Mouse (Mus musculus) liver (tissue): ENCODE measurements around the gene Cox4i2.
A peak's percentile ranks its signal among the peaks of the same experiment; 100 is the strongest.

Experiments used
- DNase-seq: peaks from one replicate; pipeline ENCODE4 v3.0.0-alpha.2; 2020; ENCODE audit warnings: mixed read lengths

The Cox4i2 gene

DNA sequence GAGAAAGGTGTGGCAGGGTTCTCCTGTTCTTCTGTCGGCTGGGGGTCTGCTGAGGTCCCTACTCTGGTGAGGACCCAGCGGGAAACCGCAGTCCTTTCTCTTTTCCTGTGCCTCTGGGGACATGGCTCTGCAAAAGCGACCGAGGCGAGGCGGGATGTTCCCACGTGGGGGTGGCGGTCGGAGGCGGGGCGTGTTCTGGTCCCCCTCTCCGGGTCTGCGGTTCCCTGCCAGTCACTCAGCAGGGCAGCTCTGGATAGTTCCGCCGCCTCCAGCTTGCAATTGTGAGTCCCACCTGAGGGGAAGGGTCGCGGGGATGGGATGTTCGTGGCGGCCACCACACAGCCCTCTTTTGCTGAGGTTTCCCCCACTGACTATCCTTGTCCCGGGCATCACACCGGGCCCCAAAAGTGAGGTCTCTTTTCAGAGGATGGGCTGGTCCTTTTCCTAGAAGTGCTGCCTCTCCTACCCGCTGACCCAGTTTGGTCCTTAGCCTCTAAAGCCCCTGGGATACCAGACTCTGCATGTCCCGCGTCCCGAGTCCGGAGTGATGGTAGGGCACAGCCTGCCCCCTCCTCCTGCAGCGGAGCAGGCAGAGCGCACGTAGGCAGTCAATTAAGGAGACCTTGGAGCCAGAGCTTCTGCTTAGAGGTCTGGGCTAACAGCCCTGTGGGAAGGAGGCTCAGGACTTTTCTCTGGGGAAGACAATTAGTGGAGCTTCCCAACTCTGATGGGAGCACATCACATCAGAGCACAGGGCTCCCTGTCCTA lies at the start of gene Cox4i2:
TSS of gene Cox4i2 (plus strand) at position 230 of the 768 bp plus-strand sequence.
- peak; percentile 35 for DNase-seq

DNA sequence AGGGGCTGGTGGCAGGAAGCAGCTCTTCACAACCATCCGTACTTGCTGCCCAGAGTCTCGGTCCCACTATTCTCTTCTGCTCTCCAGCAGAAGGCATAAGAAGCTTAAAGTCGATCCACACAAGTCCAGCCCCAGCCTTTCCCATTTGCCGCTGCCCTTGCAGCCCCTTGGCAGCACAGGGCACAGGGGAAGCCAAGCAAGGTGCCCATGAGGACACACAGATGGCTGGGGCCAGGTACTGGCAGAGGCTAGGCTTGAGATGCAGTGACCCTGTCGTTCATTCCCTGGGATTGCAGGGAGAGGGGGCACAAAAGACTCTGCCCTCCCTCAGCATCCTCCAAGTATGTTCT lies 49.7 kb upstream of the Cox4i2 start:
- no peak for DNase-seq

DNA sequence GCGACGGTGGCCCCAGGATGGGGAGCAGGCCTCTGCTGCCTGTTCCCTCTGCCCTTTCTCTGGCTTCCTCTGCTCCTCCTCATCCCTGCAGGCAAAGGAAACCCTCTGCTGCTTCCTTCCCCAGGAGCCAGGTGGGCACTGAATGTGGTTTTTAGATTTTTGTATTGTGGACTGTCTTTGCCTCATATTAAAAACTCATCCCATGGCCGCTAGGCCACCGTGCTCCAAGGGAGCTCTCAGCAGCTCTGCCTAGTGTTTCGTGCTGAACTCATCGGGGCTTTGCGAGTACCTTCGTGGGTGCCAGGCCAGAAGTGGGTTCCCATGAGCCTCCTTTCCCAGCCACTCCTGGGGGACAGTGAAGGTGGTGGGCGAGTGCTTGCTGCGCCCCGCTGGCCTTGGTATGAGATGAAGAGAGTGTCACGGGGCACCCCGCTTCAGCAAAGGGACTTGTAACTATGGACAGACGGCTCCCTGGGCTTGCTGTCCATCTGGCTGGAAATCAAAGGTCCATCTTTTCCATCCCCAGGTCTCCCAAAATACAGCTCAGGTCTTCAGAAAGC lies 49.1 kb upstream of the Cox4i2 start:
- DNase-seq = no peak

DNA sequence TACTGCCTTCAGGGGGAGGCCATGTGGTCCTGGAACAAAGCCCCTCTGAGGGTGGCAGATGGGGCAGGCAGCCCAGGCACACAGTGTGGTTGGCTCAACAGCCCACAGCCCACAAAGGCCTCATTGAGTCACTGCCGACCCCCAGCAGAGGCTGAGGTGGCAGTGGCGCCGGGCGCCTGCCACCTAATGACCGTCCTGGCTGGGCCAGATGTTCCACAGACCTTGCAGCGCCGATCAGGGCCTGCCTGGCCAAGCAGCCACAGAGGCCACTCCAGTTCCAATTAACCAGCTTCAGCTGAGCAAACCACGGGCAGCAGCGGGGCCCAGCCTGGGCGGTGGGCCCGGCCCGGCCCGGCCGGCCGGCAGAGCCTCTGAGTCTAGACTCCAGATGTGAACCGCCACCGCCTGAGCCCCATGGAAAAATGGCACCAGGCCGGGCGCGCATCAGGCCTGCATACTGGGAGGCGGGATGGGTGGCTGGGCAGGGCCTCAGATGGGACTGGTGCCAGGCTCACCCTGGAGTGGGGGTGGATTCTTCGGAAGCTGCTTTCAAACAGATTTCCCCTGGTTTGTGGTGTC lies 47.9 kb upstream of the Cox4i2 start:
- no peak for DNase-seq

DNA sequence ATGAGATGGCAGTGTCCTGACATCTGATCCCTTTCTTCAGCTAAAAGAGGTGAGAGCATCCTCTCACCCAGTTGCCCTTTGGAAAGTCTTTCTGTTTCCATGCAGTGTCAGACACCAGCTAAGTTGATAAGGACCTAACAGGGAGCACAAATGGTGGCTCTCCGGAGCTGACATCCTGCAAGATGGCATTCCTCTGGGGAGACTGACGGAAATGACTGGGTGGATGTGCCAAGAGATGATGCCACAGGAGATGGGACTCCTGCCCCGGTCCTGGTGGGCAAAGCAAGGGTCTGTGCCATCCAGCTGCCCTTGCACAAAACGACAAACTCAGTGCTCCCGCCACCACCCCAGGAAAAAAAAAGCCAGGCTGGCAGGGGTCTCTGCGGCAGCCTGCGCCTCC lies 46.8 kb upstream of the Cox4i2 start:
- no peak for DNase-seq

DNA sequence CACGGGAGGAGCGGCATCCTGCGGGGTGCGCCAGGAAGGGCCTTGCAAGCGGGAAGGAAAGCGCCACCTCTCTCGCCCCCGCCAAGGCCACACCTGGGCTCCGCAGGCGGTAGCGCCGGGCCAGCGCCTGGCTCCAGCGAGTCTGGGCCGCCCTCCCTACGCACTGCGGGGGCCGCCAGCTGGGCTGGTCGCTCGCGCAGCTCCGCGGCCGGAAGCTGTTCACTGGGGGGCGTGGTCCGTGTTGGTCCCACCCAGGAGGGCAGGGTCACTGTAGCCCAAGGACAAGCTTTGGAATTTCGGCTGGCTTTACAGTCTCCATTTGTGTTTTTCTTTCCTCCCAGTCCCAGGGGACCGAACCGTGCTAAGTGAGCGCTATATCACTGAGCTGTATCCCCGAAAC lies 46.3 kb upstream of the Cox4i2 start:
- DNase-seq = peak; percentile 84

DNA sequence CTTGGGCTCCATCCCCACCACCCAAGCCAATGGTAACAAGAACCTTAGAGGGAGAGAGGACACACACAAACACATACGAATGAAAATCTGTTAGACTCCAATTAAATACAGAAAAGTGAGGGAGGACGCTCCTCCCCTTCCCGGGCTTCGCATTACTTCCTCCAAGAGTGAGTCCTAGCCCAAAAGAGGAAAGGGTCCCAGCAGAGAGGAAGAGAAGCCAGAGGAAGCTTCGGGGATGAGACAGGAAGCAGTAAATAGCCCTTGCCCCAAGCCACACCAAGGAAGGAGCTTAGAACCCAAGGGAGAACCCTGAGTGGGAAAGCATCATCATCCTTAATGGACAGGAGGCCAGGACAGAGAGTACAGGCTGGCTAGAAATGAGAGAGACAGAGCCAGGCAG lies 44.9 kb upstream of the Cox4i2 start:
- no peak for DNase-seq

DNA sequence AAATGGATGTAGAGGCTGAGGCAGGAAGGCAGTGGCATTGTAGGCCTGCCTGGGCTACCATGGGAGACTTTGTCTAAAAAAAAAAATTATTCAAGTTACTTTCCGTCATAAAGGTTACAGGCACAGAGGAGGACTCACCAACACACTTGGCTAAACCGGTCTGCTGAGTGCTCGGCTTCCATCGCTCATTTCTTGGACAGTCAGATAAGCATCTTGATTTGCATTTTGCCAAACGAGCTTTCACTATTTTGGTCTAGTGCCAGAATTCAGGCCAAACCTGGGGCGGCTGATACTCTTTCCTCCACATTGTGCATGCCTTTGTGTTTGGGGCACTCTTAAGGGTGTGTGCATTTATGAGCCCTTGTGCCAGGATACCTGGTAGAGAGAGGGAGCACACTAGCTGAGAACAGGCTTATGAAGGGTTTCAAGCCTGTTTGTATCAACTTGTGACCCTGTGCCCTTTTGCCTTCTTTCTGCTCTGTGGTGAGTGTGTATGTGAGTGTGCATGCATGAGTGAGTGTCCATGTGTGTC lies 37.7 kb upstream of the Cox4i2 start:
- no peak for DNase-seq

DNA sequence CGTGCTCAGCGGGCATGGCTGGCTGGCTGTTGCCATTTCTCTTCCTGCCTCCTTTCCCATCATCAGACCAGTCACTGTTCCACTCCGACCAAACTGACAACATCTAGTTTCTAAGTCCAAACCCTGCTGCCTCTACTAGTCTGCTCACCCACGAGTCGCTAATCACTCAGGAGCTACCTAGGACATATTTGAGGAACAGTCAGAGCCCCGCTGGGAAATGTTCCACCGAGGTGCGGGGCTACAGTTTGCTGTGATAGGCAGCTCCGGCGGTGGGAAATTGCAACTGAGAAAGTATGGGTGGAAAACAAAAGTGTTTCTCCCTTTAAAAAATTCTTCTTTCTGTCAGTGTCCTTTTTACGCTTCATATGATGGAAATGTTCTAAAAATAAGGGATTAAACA lies 36.3 kb upstream of the Cox4i2 start:
- no peak for DNase-seq

DNA sequence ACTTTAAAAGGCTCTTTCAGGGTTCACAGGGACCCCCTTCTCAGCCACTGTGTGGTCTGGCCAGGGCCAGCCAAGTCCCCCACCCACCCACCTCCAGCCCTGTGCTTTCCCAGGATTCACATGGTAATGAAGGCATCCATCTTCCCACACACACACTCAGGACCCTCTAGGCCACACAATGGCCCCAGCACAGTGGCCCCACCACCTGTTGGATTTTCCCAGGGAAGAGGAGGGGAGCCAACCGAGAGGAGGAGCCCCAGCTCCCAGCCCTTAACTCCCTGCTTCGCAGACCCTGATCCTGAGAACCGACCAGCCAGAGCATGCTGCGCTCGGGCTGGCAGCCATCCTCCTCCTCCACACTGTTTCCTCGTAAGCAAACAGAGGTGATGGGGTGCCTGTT lies 35.9 kb upstream of the Cox4i2 start:
- DNase-seq = no peak

DNA sequence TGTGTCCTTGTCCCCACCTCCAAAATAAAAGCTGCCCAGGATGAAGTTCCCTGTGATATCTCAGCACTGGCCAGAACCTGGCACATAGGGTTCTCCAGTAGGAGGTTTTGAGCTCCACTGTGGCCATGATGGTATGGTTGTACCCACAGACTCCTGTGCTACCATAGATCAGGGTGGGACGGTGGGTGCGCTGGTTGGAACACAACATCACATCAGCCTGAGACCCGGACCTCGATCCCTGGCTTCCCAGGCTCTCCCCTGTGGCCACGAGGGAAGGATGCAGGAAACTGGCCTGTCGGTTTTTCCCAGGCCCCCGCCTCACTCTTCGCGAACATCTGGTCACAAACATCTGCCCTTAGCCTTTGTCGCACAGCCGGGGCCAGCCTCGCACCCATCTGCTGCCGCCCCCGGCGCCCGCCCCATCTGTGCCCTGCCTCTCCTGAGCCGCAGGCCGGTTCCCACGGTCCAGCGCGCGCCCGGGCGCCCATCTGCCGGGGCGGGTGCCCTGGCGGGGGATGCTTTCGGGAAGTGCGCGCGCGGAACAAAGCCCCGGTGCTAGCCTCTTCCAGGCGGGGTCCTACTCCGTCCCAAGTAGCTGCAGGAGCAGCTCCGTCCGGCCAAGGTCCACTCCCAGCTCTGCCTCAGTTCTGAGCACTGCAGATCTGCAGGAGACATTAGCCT lies 30.2 kb upstream of the Cox4i2 start:
- no peak for DNase-seq

DNA sequence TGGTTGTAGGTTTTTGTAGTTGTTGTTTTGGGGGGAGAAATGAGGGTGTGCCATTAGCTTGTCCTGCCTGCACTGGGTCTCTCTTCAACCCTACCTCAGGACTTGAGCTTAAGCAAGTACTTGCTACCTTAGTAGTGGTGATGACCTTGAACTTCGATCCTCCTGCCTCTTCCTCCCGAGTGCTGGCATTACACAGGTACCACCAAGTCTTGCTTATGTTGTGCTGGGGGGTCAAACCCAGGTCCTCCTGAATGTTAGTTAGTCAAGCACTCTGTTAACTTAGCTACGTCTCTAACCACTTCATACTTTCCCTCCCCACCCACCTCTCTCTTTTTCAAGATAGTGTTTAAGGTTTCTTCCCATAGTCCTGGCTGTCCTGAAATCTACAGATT lies 29.6 kb upstream of the Cox4i2 start:
- DNase-seq = no peak

DNA sequence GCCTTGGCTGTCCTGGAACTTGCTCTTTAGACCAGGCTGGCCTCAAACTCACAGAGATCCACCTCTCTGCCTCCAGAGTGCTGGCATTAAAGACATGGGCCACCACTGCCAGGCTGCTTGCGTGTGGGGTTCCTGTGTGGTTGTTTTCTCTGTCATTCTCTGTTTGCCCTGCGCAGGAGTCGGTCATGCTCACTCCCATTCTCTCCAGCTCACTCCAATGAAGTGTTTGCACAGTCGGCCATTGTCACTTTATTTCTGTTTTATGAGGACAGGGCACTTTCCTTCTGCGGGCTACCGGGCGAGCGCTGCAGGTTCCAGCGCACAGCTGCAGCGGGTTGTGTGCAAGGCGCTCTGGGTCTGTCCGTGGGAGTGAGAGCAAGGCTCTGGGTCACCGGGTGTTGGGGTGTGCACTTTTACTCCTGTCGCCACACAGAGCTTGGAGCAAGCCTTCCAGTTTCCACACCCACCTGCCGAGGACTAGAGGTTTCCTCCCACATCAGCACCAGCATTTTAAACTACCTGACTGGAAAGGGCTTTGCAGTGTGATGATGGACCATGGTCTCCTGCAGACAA lies 28.7 kb upstream of the Cox4i2 start:
- no peak for DNase-seq

DNA sequence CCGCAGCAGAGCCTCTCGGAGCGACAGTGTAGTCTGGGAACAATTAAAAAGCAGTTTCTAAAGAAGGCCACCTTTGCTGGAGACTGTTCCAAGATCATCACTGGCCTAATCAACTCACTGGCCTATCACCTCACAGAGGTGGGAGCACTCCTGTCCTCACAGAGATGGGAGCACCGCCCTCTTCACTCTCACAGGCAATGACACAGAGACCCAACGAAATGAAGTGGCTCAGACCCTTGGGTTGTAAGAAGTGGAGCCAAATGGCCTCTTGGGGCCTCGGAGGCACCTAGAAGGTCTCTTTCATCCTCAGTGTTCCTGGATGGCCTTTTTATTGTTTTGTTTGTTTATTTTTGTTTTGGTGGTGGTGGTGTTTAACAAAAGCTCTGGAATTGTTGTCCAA lies 27.8 kb upstream of the Cox4i2 start:
- DNase-seq = no peak

DNA sequence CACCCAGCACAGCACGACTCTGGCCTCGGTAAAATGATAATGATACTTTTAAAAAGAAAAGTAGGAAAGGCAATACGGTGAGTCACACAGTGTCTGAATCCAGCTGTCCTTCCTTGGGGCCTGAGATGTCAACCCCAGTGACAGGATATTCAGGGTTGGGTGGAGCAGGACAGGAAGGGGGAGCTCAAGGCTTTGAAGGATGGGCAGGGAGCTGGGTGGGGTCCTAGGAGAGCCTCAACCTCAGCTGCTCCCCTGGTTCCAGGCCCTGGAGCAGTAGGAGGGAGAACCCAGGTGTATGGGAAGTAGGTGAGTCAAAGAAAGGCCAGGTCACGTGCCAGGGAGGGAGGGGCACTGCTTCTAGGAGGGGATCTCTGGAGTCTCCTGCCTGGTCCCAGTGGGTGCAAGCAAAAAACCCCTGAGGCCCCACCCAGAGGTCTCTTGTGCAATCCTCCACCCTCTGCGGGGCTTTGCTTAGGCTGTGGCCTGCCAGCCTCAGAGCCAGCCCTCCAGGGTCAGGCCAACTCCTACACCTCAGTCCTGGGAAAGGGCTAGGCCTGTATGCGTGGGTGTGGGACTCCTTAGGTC lies 27.1 kb upstream of the Cox4i2 start:
- no peak for DNase-seq

DNA sequence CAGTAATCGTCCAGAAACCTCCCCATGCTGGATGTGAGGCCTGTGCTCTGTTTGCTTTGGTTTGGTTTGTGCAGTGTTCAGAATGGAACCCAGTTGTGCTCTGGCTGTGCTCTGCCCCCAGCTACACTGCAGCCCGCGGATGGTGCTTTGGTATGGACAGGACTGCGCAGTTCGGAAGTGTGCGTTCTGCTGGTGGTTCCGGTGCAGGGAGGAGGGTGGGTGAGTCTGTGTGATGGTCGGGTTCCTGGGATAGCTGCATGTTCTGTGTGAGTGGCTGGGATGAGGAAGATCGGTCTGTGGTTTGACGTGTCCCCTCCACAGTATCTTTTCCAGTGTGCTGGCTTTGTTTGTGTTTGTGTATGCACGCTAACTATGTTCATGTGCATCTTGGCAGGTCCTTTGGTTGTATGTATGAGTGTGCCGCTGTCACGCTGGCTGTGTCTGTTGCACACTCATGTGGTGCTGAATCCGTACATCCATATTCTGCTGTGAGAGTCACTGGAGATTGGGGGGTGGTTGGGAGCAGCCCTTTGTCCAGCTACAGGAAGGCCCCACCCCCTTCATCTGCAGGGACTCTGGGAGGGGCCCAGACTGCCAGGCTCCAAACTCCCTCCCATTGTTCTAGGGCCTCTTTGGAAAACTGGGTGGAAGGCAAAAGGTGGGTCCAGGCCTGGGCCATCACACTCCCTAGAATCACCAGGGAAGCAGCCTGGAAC lies 26.0 kb upstream of the Cox4i2 start:
- DNase-seq = peak; percentile 35

DNA sequence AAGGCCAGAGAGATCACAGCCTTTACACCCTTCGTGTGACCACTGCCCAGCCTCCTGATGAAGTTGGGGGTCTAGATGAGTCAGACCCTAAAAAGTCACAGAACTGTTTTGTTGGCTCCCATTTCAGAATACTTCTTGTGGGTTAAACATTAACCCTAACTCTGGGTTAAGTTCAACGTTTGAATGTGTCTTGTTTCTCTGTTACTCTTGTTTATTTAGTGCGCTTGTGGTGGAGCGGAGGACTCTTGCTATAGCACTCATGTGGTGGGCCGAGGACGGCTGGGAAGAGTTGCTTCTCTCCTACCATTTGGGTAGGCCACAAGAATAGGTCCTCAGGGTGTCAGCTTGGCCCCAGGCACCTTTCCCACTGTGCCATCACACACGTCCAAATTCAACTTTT lies 25.4 kb upstream of the Cox4i2 start:
- no peak for DNase-seq

DNA sequence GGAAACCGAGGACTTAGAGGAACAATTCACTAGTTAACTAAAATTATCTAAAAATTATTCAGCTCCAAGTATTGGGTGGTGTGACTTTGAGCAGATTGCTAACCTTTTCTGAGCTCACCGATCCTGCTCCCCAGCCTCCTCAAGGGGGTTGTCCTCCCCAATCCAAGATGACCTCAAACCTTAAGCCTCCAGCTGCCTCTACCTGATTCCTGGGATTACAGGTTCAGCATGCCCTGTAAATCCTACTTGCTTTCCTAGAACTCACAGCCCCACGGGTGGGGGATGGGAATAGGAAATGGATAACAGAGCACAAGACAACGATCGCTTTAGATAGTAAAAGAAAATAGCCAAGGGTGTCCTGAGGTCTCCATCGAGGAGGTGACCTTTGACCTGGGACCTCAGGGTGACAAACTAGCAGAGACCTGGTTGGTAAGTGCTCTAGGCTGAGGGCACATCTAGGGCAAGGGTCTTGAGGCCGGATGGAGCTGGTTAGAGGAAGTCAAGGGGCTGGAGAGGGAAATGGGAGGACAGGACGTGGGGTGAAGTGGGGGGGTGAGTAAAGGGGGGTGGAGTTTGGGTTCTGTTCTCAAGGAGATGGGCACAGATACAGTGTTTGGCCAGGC lies 24.8 kb upstream of the Cox4i2 start:
- no peak for DNase-seq

DNA sequence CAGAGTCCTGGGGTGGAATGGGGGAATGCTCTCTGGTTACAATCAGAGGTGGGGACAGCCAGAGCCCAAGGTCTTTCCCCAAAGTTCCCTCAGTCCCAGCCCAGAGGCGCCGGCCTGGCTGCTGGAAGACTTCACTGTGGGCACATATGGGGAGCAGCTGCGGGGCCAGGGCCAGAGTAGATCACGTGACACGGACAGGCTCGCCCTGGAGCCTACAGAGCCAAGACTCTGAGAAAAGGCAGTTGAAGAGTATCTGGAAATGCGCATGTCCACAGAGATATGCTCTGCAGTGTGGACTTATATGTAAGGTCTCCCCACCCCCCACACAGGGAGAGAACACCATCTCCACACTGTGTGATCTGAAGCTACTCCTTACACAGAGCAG lies 24.3 kb upstream of the Cox4i2 start:
- peak; percentile 63 for DNase-seq

DNA sequence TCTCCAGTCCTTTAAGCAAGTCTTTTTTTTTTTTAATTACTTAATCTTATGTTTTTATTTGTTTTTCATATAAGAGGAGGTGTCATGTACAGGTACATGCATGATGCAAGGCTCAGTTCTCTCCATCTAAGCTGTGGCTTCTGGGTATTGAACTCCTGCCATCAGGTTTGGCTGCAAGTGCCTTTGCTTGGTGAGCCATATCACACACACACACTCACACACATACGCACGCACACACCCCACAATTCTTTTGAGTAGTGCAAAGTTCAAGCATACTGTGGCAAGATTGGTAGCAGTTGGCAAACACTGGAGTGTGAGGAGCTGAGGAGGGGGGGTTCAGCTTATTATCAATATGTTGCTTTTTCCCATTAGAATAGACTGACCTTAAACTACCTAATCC lies 20.8 kb upstream of the Cox4i2 start:
- DNase-seq = no peak

DNA sequence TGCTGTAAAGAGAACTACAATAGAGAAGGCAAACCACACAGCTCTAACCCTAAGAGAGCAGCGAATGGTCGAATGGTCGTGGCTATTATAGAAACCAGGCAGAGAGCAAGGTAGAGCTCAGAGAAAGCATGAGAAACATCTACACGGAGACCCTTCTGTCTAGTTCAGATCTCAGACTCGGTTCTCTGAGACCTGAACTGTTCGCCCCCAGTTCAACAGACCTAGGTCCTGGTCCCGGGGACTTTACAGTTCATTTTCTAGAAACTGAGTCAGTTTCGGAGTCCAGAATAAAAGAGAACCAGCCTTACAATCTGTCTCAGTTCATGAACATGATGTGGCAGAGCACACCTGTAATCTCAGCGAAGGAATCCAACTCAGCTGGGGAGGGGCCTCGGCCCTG lies 19.5 kb upstream of the Cox4i2 start:
- no peak for DNase-seq

DNA sequence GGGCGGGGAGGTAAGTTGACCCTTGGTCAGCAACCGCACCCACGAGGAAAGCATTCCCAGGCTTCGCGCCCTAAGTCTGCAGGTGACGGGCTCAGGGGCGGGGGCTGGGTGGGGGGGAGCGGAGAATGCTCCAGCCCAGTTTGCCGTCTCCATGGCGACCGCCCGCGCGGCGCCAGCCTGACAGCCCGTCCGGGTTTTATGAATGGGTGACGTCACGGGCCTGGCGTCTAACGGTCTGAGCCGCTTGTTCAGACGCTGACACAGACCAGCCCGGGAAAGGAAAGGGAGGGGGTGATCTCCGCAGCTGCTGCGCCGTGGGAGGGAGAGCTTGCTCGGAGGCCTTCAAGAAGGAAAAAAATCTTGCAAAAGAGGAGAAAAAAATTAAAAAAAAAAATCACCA lies 19.0 kb upstream of the Cox4i2 start:
- DNase-seq = peak; percentile 90
